Mouse (Mus musculus) limb, embryonic 13.5 days (tissue): ENCODE measurements at regions not wholly inside any gene's neighbourhood (a gene's known extent, or its start where the extent isn't known, plus 50 kb on each side); places are given as distances from the start of the nearest gene placed in this dataset.

Experiments
- ATAC-seq: fragments of 200-750 bp; cut with Nextera tagmentation; 2 replicates; pipeline ENCODE4 v1.8.0; 2017; ENCODE audit warnings: low read depth, moderate number of reproducible peaks, moderate TSS enrichment; ENCODE audit not compliant: low FRiP score
- H3K27ac ChIP-seq: fragments of 300-500 bp; sonication (generic); 2 replicates; pipeline ENCODE4 v1.5.1; 2015; ENCODE audit warnings: inconsistent platforms, mild to moderate bottlenecking, moderate library complexity
- H3K27me3 ChIP-seq: fragments of 300-500 bp; sonication (generic); 2 replicates; pipeline ENCODE4 v1.6.1; 2015; ENCODE audit warnings: mild to moderate bottlenecking, inconsistent platforms
- H3K36me3 ChIP-seq: fragments of 300-500 bp; sonication (generic); 2 replicates; pipeline ENCODE4 v1.6.1; 2015; ENCODE audit warnings: inconsistent platforms, mild to moderate bottlenecking, moderate library complexity
- H3K4me1 ChIP-seq: fragments of 300-500 bp; sonication (generic); 2 replicates; pipeline ENCODE4 v1.6.1; 2015; ENCODE audit warnings: inconsistent platforms
- H3K4me2 ChIP-seq: fragments of 300-500 bp; sonication (generic); replicated peaks from 2 replicates; pipeline ENCODE4 v1.6.1; 2015; ENCODE audit warnings: inconsistent platforms, mild to moderate bottlenecking, moderate library complexity
- H3K4me3 ChIP-seq: fragments of 300-500 bp; sonication (generic); 2 replicates; pipeline ENCODE4 v1.5.1; 2015; ENCODE audit warnings: moderate library complexity, mild to moderate bottlenecking, inconsistent platforms
- H3K9ac ChIP-seq: fragments of 300-500 bp; sonication (generic); 2 replicates; pipeline ENCODE4 v1.6.1; 2015; ENCODE audit warnings: mild to moderate bottlenecking, inconsistent platforms
- H3K9me3 ChIP-seq: fragments of 300-500 bp; sonication (generic); 2 replicates; pipeline ENCODE4 v1.6.1; 2016; ENCODE audit warnings: inconsistent platforms
- WGBS: fragments of 180-500 bp; shearing (Covaris S2); methylation state at CpG from one replicate; pipeline ENCODE4 v1.1.7; 2015; 5-methylcytosine and 5-hydroxymethylcytosine counted together

DNA sequence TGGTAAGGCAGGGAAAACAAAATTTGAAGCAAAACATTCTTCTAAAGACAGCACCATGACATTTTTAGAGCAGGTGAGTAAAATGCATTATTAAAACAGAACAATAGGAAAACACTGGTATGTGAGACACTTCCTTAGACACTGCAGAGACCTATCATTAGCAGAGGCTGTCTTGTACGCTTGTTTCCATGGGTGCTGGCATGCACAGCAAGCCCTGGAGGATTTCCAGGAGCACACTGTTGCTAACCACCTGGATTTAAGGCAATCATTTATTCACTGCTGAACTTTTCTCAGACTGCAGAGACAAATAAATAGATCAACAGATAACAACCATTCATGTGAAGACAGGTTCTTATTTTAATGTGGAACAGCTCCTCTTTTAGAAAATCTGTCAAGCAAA is 127.7 kb downstream of the Pros1 start:
- H3K4me3 ChIP-seq, result no peak overlapping the region
- H3K36me3 ChIP-seq, result no peaks in the 10 kb centered on the region
- ATAC-seq, result no peak
- H3K4me1 ChIP-seq, result no peaks in the 10 kb centered on the region
- no peak overlapping the region for H3K27ac ChIP-seq
- H3K27me3 ChIP-seq, result no peaks in the 10 kb centered on the region
- H3K9ac ChIP-seq, result no peak overlapping the region
- 62% methylated on average over 1 of the region's 1 CpGs for WGBS
- H3K4me2 ChIP-seq, result no peak overlapping the region
- H3K9me3 ChIP-seq, result no peaks in the 10 kb centered on the region

DNA sequence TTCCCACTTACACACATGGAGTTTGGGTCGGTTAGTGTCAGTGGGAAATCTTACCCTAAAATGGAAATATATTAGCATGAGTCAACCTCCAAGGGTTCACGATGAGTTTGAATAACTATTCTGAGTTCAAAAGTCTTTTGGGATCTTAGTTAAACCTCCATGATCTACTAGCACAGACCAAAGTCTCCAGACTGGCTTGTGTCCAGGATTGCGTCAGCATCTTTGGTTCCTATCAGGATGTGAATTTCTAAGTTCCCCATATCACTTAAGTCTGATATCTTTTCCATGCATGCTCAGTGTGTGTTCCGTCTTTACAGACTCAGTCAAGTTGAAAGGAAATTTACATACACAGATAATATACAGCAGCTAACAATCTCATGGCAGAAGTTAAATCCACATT is 128.5 kb downstream of the Pros1 start:
- Histone ChIP-seq H3K4me2 (no peak overlapping the region), H3K27me3 (no peaks in the 10 kb centered on the region), H3K27ac (no peak overlapping the region), H3K4me1 (no peaks in the 10 kb centered on the region), H3K4me3 (no peak overlapping the region), H3K9me3 (no peaks in the 10 kb centered on the region), H3K36me3 (no peaks in the 10 kb centered on the region), H3K9ac (no peak overlapping the region)
- 57% methylated on average over 4 of the region's 4 CpGs for WGBS
- no peak for ATAC-seq

DNA sequence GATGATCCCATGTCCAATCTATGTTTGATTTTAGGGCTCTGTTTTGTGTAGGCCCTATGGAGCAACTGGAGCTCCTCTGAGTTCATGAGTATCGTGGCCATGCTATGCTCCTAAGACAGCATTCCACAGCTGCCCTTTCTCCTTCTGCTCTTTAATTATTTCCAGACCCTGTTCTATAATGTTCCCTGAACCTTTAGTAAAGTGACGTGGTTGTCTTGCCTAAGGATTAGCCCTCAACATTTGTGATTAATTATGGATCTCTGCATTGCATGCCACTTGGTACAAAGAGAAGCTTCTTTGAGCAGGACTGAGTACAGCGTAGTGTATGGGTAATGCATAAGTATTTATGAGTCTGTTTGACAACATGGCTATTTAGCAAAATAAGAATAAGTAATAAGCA is 141.4 kb downstream of the Pros1 start:
- Histone ChIP-seq H3K9ac (no peak overlapping the region), H3K4me1 (0 out of 2 replicates have a peak, but pooled peaks cover 4% of the 10 kb centered on the region), H3K27ac (no peak overlapping the region), H3K36me3 (no peaks in the 10 kb centered on the region), H3K27me3 (no peaks in the 10 kb centered on the region), H3K4me2 (no peak overlapping the region), H3K4me3 (no peak overlapping the region), H3K9me3 (no peaks in the 10 kb centered on the region)
- no peak; the same call in 1 of the 2 replicates for ATAC-seq
- 20% methylated on average over 3 of the region's 3 CpGs for WGBS

DNA sequence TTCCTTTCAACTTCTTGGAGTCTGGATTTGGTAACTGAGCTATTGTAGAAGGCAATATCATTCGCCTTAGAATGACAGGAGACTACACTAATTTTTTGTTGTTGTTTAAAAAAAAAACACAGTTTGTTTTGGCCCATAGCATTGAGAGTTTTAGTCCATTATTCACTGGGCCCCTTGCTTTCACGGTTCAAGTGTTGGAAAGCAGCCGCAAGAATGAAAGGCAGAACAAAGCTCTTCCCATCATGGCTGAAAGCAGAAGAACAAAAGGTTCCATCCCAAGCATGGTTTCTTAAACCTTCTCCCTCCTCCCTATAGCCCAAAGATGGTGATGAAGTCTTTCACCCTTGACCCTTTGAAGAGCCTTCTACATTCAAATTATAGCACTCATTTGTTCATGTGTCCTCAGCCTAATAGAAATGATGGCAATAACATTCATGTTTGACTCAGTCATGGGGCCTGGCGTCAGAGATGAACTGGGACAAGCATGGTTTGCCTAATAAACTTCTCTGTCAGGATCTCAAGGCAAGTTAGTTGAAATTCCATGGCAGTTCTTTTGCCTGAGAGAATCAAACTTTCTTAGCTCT is 157.1 kb downstream of the Pros1 start:
- no peak for ATAC-seq
- no peak overlapping the region for H3K27ac ChIP-seq
- H3K27me3 ChIP-seq, result 0 out of 2 replicates have a peak, but pooled peaks cover 4% of the 10 kb centered on the region
- no peaks in the 10 kb centered on the region for H3K9me3 ChIP-seq
- H3K9ac ChIP-seq, result no peak overlapping the region
- no peaks in the 10 kb centered on the region for H3K36me3 ChIP-seq
- H3K4me1 ChIP-seq, result no peaks in the 10 kb centered on the region
- 92% methylated on average over 4 of the region's 4 CpGs for WGBS
- H3K4me2 ChIP-seq, result no peak overlapping the region
- no peak overlapping the region for H3K4me3 ChIP-seq

DNA sequence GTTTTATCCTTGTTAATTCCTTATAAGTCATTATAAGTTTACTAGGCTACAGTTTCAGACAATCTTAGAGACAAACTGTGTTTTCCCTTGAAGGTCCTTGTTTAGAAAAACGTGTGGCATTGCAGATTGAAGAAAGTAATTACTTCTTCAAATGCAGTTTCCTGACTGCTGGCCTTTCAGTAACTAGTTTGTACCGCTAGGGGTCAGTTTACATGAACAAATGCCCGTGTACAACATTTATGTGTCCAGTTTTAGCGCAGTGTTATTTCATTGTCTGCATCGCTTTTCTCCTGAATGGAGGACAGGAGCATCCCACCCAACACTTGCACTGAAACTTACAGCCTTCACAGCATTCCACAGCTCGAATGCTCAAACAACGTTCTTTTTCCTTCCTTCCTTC is 160.3 kb downstream of the Pros1 start:
- no peak for ATAC-seq
- Histone ChIP-seq H3K4me2 (no peak overlapping the region), H3K36me3 (no peaks in the 10 kb centered on the region), H3K27me3 (0 out of 2 replicates have a peak, but pooled peaks cover 4% of the 10 kb centered on the region), H3K4me1 (no peaks in the 10 kb centered on the region), H3K9me3 (no peaks in the 10 kb centered on the region), H3K27ac (no peak overlapping the region), H3K9ac (no peak overlapping the region), H3K4me3 (no peak overlapping the region)
- 35% methylated on average over 7 of the region's 7 CpGs for WGBS

DNA sequence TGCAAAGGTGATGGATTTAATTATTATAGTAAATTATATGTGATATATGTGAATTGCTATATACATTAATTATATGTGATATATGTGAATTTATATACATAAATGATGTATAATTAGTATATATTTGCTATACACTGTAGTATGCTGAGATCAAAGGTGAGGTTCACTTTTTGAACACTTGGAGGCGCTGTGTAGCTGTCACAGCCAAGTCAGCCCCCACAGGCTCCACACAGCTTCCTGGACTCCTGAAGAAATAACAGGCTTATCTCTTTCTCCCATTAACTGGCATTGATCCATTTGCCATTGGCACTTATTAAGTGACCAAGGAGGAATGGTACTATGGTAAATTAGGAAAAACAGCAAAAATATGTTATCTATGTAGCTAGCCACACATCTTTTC is 162.0 kb downstream of the Pros1 start:
- Histone ChIP-seq H3K27ac (no peak overlapping the region), H3K4me2 (no peak overlapping the region), H3K36me3 (no peaks in the 10 kb centered on the region), H3K9ac (no peak overlapping the region), H3K9me3 (no peaks in the 10 kb centered on the region), H3K27me3 (0 out of 2 replicates have a peak, but pooled peaks cover 4% of the 10 kb centered on the region), H3K4me3 (no peak overlapping the region), H3K4me1 (no peaks in the 10 kb centered on the region)
- no peak for ATAC-seq
- WGBS, result 42% methylated on average over 1 of the region's 1 CpGs

DNA sequence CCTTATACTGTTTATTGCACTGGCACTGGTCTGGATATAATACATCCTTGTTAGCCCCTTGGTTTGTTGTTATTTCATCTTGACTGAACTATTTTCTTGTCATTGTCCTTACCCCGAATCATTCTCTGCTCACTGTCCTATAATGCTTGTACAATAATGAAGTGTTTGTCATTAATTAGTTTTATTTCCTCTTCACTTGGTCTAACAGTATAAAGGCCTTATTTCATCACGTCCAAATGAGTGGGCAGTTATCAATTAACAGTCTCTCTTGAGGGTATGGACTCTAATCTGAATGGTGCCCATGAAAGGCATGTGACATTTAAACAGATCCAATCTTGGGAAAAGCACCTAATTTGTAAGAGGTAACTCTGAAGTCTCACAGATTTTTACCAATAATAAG is 162.6 kb downstream of the Pros1 start:
- H3K27me3 ChIP-seq, result 0 out of 2 replicates have a peak, but pooled peaks cover 4% of the 10 kb centered on the region
- no peak overlapping the region for H3K4me3 ChIP-seq
- no peak for ATAC-seq
- H3K27ac ChIP-seq, result no peak overlapping the region
- no peaks in the 10 kb centered on the region for H3K36me3 ChIP-seq
- H3K9ac ChIP-seq, result no peak overlapping the region
- no peak overlapping the region for H3K4me2 ChIP-seq
- no peaks in the 10 kb centered on the region for H3K4me1 ChIP-seq
- no peaks in the 10 kb centered on the region for H3K9me3 ChIP-seq
- WGBS, result 37% methylated on average over 2 of the region's 2 CpGs

DNA sequence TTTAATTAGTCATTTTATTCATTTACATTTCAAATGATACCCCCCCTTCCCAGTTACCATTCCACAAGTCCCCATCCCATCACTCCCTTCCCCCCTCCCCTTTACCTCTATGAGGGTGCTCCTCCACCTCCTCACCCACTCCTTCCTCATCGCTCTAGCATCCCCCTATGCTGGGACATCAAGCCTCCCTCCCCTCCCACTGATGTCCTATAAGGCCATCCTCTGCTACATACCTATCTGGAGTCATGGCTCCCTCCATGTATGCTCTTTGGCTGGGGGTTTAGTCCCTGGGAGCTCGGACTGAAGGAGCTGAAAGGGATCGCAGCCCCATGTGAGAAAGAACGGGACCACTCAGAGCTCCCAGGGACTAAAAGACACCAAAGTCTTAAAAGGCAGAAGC is 176.3 kb downstream of the Pros1 start:
- Histone ChIP-seq H3K4me2 (no peak overlapping the region), H3K9me3 (no peaks in the 10 kb centered on the region), H3K4me3 (no peak overlapping the region), H3K27me3 (peaks cover 2% of the 10 kb centered on the region; the same call in 1 of the 2 replicates), H3K9ac (no peak overlapping the region), H3K4me1 (peaks cover 10% of the 10 kb centered on the region; the same call in 1 of the 2 replicates), H3K36me3 (no peaks in the 10 kb centered on the region), H3K27ac (no peak overlapping the region)
- no peak for ATAC-seq
- 81% methylated on average over 4 of the region's 4 CpGs for WGBS

DNA sequence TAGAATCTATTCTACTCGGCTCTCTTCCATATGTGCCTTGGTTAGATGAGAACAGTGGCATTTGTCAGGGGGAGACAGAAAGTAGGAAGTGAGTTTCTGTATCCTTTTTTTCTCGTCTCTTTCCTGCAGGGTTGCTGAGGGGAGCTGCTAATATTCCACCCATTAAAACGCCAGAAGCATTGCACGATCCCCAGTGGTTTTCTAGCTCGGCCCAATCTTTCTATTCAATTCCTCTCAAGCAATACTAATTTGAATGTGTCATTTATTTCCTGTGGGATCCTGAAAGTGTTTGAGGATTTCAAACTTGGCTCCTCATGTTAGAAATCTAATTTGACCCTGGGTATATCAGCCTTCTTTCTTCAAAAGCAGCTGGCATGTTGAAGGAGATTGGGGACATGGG is 176.9 kb downstream of the Pros1 start:
- H3K9ac ChIP-seq, result no peak overlapping the region
- H3K27ac ChIP-seq, result no peak overlapping the region
- no peaks in the 10 kb centered on the region for H3K9me3 ChIP-seq
- H3K27me3 ChIP-seq, result peaks cover 2% of the 10 kb centered on the region; the same call in 1 of the 2 replicates
- peaks cover 10% of the 10 kb centered on the region; the same call in 1 of the 2 replicates for H3K4me1 ChIP-seq
- H3K4me2 ChIP-seq, result no peak overlapping the region
- H3K36me3 ChIP-seq, result no peaks in the 10 kb centered on the region
- ATAC-seq, result no peak
- no peak overlapping the region for H3K4me3 ChIP-seq
- WGBS, result 33% methylated on average over 5 of the region's 5 CpGs

DNA sequence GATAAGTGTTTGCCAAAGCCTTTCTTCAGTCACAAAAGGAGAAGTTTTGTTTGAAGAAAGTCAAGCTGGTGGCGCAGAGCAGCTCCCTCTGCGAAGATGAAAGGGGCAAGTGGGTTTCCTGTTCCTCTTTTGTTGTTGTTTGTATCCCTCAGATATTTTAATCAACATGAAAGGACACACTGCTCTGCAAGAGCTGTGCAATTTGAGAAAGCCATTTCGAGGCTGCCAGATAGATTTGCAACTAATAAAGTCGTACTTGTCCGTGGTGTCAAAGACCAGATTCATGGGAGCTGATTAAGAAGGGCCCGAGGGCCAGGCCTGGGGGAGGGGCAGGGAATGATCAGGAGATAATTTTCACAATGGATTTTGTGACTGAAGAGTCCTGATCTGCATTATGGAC is 177.7 kb downstream of the Pros1 start:
- H3K4me3 ChIP-seq, result no peak overlapping the region
- H3K4me1 ChIP-seq, result peaks cover 10% of the 10 kb centered on the region; the same call in 1 of the 2 replicates
- H3K4me2 ChIP-seq, result no peak overlapping the region
- 16% methylated on average over 6 of the region's 6 CpGs for WGBS
- no peak overlapping the region for H3K9ac ChIP-seq
- no peak overlapping the region for H3K27ac ChIP-seq
- ATAC-seq, result no peak
- peaks cover 2% of the 10 kb centered on the region; the same call in 1 of the 2 replicates for H3K27me3 ChIP-seq
- H3K9me3 ChIP-seq, result no peaks in the 10 kb centered on the region
- H3K36me3 ChIP-seq, result no peaks in the 10 kb centered on the region

DNA sequence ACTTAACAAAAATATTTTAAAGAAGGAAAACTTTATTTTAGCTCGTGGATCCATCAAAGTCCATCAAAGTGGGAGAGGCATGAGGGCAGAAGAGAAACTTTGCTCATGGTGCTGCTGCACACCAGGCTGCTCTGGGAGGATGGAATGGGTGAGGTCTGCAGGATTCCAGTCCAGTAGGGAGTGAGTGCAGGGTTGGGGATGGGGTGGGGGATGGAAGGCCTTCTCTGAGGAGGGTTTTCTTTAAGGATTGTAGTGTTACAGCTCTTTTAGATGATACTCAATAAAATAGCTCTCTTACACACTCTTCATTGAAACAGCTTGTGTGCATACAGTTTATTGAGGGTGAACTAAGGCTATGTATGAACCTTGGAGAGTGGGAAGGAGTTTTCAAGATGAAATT is 195.0 kb downstream of the Pros1 start:
- Histone ChIP-seq H3K27me3 (no peaks in the 10 kb centered on the region), H3K9me3 (no peaks in the 10 kb centered on the region), H3K4me2 (no peak overlapping the region), H3K9ac (no peak overlapping the region), H3K4me3 (no peak overlapping the region), H3K4me1 (no peaks in the 10 kb centered on the region), H3K27ac (no peak overlapping the region), H3K36me3 (no peaks in the 10 kb centered on the region)
- WGBS, result 78% methylated on average over 1 of the region's 1 CpGs
- no peak for ATAC-seq

DNA sequence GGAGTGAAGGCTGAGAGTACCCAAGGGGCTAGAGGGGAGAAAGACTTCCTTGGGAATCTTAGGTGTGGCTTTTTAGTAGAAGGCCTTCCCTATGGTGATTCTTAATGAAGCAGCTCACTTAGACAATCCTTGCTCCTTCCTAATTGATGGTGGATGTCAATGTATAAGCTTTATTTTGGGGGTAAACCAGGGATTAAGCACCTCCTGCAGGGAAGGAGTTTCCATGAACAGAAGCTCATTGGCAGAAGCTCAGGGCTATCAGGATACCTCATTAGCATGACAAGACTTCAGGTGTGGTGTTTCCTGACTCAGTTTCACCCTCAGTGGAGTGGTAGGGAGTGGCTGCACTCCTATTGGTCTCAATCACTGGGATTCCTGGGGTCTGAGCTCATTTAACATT is 208.8 kb downstream of the Pros1 start:
- Histone ChIP-seq H3K9ac (no peak overlapping the region), H3K4me3 (no peak overlapping the region), H3K27ac (no peak overlapping the region), H3K4me2 (no peak overlapping the region), H3K36me3 (no peaks in the 10 kb centered on the region), H3K27me3 (no peaks in the 10 kb centered on the region), H3K9me3 (no peaks in the 10 kb centered on the region), H3K4me1 (no peaks in the 10 kb centered on the region)
- ATAC-seq, result no peak

DNA sequence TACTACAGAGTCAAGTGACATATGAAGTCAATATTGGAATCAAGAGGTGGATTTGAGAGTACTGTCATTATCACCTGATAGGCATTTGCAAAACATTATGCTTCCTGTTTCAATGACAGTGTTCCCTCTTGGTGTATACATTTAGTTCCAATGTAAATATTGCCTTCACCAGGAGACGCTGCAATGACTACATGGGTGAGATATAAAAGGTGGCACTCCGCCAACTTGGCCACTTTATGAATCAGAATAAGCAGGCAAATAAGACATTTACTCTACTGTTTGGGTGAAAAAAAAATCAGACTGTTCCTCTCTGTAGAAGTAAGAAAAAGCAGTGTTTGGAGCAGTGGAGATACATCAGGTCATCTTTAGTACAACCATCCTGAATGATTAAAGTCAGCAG is 215.9 kb downstream of the Pros1 start:
- Histone ChIP-seq H3K9ac (no peak overlapping the region), H3K4me1 (peaks cover under 1% of the 10 kb centered on the region; the same call in 1 of the 2 replicates), H3K27ac (no peak overlapping the region), H3K27me3 (no peaks in the 10 kb centered on the region), H3K36me3 (no peaks in the 10 kb centered on the region), H3K4me3 (no peak overlapping the region), H3K9me3 (no peaks in the 10 kb centered on the region), H3K4me2 (no peak overlapping the region)
- no peak for ATAC-seq
- WGBS, result 81% methylated on average over 2 of the region's 2 CpGs
